Mouse (Mus musculus): ENCODE results near the gene Ric8a.

- TF ChIP-seq FOSL1 (IDR thresholded peaks at IDR 0.05; ENCODE audit: insufficient read depth, low read length, poor library complexity, severe bottlenecking) (no peak), CTCF (IDR thresholded peaks at IDR 0.05; ENCODE audit: control insufficient read depth, insufficient read depth, insufficient read length) (no peak), MAX (IDR thresholded peaks at IDR 0.05) (no peak), MYOD1 (IDR thresholded peaks at IDR 0.05; ENCODE audit: control insufficient read depth, insufficient read length, low read depth) (no peak), CEBPB (IDR thresholded peaks at IDR 0.05; ENCODE audit: low read depth) (no peak), USF1 (IDR thresholded peaks at IDR 0.05; ENCODE audit: low read depth) (no peak), MYOG (IDR thresholded peaks at IDR 0.05; ENCODE audit: control insufficient read depth, extremely low read depth, insufficient read length) (no peak)
Observed at GRCm38 (mm10) chr7:140877364-140877763, 20.6 kb downstream of the Ric8a start.
